Mouse (Mus musculus) fibroblast of lung, adult 2 months (primary cell): ENCODE measurements at regions not wholly inside any gene's neighbourhood (a gene's known extent, or its start where the extent isn't known, plus 50 kb on each side); places are given as distances from the start of the nearest gene placed in this dataset.

Experiments used
- DNase-seq: peaks from one replicate; pipeline ENCODE4 v3.0.0-alpha.2; 2011; ENCODE audit warnings: low read depth

- no peak for DNase-seq
These were observed 335.2 kb upstream of the Mmadhc start for GRCm38 (mm10) chr2:50631786-50632185.

DNA sequence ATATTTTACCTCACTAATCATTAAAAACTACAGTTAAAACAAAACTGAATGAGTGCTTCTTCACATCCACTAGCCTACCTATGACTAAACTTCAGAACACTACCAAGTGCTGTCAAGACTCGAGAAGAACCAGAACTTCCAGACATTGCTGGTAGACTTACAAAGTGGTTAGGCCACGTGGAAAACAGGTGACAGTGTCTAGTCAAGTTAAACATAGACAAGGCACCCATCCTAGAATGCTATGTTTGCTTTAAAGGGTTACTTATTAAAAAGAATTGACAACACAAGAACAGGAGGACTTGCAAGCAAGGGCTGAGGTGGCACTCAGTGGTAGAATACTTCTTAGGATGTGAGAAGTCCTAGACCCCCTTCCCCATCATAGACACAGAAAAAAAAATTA, 330.9 kb upstream of the Mmadhc start:
- no peak for DNase-seq

DNA sequence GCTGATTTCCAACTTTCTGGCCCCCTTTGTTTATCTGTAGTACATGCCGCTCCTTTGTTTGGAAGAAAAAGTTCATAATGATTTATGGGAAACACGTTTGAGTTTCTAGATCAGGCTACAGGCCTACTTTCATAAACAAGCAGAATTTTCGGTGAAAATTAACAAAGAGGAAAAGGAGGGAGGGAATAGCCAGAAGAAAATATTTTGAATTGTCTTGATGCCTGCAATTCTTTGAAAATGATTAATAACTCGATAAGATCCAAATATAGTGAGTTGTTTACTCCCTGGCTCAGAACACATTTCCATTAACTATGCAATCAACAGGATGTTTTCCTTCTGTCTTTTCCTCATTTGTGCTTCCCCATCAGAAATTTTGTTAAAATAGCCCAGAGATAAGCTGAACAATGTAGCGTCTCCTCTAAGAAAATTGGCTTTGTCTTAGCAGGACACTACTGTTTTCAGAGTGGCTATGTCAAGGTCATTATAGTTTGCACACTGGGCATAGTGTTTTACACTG, 328.7 kb upstream of the Mmadhc start:
- DNase-seq = no peak

DNA sequence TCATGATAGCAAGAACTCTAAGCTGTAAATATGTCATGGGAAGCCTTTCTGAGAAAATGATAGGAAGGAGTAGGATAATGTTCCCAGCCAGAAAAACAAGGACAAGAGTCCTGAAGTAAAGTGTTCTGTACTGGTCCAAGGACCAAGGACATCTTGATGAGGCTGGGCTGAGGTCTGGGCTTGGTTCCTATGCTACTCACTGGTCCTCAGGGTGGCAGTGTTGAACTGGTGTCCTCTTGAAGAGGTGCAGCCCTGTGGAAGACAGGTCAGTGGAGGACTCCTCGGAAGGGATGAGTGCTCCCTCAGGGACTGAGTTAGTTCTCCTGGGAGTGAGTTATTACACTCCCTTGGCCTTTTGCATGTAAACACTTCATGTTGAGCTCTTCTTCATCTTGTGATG, 312.5 kb upstream of the Mmadhc start:
- no peak for DNase-seq

DNA sequence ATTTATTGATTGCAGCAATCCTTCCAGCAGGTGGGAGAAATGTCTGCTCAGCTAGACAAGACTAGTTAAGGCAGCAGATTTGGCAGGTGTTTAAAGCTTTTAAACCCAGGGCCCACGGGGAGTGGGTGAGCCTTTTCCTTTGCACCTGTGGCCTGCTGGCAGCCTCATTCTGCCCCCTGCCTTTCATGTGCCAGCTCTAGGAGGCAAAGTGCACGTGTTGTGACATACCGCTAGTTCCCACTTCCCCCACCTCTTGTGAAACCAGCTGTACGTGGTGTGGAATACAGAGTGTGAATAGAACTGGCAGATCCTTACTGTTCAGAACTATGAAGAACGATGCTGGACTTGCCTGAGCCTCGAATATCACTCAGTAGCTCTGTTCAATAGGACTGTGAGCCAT, 292.6 kb upstream of the Mmadhc start:
- DNase-seq = no peak

DNA sequence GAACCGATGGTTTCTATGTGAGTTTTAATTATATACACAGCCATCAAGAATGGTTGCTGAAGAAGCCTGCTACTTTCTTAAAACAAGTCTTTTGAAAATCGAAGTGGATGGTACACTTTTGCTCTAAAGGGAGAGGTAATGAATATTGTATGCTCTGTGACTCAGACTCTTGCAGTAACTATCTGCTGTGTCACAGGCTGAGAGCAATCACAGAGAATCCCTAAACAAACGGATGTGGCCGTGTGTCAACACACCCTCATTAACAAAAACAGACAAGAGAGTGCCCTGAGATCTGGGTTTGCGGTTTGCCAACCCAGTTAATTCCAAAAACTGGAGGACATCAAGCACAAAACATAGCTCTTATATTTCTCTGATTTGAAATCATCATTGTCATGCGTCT, 292.1 kb upstream of the Mmadhc start:
- no peak for DNase-seq

GRCm38 (mm10) chr2:50586321-50587050, 289.9 kb upstream of the Mmadhc start:
- no peak for DNase-seq

- no peak for DNase-seq
These were observed 283.0 kb upstream of the Mmadhc start for GRCm38 (mm10) chr2:50579620-50580019.

DNA sequence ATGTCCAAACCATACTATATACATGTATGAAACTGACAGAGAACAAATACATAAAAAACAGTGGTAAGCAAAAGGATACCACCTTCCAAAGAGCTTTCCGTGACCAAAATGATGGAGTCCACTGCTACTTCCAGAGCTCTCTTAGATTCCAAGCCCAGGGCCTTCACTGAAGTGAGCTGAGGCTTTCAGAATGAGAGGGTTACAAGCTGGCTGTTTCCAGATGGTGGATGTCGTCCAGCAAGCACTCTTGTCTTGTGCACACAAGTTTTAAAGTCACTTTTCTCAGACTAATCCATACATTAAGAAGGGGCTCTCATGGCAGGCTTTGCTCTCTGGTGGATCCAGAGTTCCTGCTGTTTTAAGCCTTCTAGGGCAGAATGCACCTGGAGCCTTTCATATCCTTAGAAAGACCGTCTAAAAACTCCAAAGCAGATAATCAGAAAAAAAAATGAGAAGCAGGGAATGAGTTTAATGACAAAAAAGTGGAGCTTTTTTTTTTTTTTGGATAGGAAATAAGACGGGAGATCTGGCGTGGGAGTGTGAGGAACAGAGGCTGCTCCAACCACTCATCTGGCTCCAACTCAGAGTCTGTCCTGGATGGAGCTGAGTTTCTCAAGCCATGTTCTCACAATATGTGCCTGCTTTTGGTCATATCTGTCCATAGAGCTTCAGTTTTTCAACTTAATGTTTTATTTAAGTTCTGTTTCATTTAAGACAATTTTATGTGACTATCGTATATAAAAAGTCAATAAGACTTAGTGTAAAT, 281.9 kb upstream of the Mmadhc start:
- no peak for DNase-seq

GRCm38 (mm10) chr2:50577736-50578135, 281.1 kb upstream of the Mmadhc start:
- DNase-seq = no peak

DNA sequence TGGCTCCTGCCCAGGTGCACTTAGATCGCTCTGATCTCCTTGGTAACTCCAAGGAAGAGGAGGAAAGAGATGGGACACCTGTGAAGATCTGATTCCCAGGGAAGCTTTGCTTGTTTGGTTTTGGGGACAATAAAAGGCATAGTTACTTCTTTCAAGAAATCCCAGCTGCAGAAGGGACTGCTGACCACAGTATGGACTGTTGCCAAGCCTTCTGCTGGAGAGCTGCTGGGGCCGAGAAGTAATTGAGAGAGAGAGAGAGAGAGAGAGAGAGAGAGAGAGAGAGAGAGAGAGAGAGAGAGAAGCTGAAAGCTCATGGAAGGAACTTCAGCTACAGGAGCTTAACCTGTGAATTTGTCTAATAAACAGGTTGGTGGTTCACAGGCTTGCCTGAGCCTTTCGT, 276.9 kb upstream of the Mmadhc start:
- DNase-seq = no peak

DNA sequence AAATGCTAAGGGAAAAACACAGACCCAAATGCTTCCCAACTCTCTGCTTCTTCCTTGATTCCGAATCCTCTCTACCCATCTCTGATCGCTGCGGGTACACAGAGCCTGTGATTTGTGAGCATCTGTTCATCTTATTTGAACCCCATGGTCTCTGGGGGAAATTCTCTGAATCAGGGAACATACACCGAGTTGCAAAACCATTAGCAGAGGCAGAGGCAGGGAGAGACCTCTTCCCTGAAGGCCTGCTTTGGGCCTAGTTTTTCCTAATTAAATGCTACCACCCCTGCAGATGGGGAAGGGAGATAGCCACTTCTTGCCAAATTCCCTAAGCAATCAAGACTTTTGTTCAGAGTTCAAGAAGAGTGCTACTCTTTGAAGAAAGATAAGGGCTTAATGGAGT, 274.4 kb upstream of the Mmadhc start:
- no peak for DNase-seq

DNA sequence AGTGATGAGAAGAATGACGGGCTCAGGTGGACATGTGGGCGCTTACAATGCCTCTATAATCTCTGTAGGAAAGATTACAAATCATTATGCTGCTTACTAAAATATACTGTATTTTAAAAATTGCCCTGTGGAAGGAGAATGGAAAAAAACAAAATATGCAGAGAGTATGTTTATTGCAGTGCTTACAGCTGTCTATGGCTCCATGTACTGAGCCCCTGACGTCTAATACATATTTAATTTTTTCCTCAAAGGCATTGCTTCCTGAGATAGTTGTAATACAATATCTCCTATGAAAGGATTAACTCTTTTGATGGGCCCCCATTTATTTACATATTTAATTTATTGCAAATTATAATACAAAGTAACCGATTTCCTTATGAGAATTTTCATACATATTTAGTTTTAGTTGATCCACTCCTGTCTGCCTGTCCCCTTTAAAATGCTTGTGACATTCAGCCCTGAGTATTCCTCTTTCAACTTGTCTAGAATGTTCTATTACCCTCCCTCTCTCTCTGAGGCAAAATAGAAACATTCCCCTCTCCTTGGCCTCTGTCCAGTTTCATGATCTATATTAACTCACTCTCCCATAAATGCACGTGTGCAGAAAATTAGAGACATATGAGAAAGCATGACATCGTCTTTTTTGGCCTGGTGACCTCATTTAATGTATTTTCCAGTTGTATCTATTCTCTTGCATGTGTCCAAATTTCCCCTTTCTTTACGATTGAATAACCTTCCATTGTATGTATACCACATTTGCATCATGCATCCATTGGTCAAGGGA, 273.1 kb upstream of the Mmadhc start:
- DNase-seq = no peak

DNA sequence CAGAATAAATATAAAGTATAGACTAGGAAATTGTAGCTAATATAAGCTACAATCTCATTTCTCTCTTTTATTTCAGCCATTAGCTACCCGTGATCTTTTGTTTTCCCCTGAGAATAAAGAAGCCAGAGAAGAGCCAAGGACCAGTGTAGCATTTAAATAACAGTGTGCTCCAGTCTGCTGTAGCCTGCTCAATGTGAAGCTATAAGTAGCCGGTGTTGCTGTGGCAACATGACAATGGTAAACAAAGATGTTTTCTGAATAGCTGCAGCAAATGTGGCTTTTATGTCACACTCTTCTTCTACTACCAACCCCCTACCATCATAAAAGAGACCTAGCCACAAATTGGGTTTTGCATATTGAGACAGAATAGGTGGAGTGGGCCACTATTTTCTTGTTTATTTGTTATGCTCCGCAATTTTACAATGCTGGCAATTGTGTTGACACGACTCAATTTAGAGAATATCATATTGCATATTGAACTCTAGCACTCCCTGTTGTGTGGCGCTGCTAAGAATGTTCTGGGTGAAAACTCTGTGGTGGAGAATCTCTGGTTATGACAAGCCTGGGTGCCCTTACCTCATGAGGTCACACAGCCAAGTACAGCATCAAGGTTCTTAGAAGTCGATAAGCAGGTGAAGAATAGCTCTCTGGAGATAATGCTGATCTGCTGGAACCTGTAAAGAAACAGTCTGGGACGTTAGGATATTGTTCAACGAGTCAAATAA, 272.3 kb upstream of the Mmadhc start:
- no peak for DNase-seq

- no peak for DNase-seq
These were observed 270.9 kb upstream of the Mmadhc start for GRCm38 (mm10) chr2:50567542-50567941.

- no peak for DNase-seq
These were observed 257.4 kb upstream of the Mmadhc start for GRCm38 (mm10) chr2:50554031-50554430.

- no peak for DNase-seq
These were observed 255.8 kb upstream of the Mmadhc start for GRCm38 (mm10) chr2:50552437-50552836.

DNA sequence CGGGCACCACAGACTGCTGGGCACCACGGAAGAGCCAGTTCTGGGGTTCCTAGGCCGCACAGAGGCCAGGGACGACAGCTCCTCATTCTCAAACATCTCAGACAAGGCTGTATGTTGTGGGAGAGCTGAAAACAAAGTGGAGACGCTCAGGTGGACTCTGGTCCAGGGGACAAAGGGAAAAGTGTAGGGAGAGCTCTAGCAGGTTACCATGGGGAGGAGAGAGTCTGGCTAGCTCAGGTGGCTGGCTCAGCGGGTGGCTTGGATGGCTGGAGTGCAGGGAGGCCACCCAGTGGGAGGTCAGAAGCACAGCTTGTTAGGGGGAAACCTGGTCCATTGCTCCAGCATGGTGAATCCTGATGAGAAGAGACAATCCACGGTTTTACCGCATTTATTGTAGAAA, 253.3 kb upstream of the Mmadhc start:
- no peak for DNase-seq

DNA sequence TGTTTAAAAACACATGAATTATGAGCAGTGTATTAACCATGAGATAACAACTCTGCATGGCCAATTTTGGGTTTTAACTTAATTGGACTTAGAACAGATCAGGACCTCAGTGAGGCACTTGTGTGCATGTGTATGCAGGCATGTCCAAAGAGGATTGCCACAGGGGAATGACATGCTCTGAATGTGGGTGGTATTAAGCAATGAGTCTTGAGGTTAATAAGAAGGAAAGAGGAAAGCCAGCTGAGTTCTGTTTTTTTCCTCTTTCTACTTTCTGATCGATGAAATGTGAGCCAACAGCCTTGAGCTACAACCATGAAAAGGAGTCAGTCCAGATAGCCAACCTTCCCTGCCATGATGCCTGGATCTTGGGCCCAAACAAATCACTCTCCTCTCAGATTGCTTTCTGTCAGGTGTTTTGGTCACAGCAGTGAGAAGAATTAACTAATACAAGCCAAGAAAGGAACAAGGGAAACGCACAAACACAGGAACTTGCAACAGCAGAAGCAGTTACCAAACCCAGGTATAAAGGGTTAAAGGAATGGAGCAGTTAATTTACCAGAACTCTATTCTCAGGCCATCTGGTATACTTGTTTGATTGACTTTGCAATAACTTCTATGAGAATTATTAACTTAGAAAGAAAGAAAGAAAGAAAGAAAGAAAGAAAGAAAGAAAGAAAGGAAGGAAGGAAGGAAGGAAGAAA, 243.3 kb upstream of the Mmadhc start:
- DNase-seq = no peak

GRCm38 (mm10) chr2:50538068-50538467, 241.5 kb upstream of the Mmadhc start:
- DNase-seq = no peak
